Mouse (Mus musculus) MEL-GATA-1-ER (cell line): ENCODE data around the gene Ppp1r18.
"Not testable (repeated sequence)": the region's sequence is repeated elsewhere in the genome, so short reads cannot be mapped to it uniquely, and the experiment has no call there.

Experiments used
- DNase-seq: peaks from one replicate; pipeline ENCODE4 v3.0.0-alpha.2; 2012; ENCODE audit warnings: low read depth; ENCODE audit errors: extremely low read depth

The Ppp1r18 gene

DNA sequence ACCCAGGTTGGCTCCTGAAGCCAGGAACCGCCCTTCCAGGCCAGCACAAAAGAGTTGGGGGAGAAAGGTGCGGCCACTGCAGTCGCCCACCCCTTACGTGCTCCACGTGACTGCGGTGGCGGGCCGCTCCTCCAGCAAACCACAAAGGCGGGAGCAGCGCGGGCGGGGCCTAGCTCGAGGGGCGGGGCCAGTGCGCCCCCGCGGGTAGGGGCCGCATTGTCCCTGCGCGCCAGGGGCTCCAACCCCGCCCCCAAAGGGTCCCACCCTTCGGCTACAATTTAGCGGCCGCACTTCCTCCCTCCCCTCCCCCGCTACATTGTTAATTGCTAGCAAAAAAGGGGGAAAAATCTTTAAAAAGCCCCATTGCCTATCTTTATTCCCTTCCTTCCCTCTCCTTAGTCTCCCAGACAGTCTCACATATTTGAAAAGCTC is 28.4 kb upstream of the Ppp1r18 start:
- no peak for DNase-seq

DNA sequence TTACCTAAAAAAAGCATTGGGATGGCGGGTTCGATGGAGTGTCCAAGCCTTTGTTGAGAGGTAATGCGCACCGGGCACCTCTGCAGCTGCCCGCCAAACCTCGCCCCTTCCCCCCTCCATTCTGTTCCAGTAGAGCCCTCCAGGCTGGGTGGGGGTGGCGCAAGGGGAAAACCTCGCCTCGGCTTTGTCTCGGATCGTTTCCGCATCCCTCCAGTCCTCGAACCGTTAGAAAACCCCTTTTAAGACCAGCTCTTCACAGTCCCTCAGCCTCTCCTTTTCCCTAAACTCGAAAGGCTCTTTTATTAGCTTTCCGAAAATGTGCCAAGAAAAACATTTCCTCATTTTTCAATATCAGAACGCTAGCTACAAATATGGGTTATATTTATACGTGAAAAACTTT is 27.9 kb upstream of the Ppp1r18 start:
- no peak for DNase-seq

DNA sequence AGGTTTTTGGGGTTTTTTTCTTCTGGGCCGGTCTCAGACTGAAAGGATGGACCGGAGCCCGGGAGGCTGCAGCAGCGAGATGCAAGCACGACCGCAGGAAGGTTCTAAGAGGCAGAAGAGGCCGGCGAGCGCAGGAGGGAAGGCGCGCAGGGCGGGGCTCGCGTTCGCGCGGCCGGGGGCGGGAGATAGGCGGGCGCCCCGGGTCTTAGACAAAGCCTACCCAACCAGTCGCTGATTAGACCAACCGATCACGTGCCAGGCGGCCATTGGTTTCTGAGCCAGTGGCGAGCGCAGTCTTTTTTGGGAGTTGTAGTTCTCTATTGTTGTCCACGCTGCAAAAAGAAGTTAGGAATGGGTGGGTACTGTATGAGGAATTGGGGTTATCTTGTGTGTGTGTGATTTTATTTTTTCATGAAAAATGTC is 27.3 kb upstream of the Ppp1r18 start, which contains the start of gene Tubb5:
Gene Tubb5, minus strand, starts transcription at position 185 of the 423 bp plus-strand sequence.
- peak; percentile 98 for DNase-seq

DNA sequence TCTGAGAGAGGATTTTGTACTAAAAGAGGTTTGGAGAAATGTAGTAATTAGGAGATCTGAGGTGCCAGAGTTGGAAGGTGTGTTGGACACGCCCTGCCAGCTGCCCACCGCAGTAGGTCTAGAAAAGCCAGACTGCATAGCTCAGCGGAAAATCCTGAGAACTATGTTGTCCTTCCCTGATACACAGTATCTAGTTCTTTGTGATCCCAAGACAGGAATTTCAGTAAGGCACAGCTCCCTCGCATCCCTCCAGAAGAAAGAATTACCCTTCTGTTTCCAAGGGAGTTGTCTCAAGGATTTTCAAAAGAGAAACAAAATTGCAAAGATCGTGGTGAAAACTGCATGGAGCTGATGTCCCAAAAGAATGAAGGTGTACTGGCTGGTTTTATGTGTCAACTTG is 26.8 kb upstream of the Ppp1r18 start:
- no peak for DNase-seq

DNA sequence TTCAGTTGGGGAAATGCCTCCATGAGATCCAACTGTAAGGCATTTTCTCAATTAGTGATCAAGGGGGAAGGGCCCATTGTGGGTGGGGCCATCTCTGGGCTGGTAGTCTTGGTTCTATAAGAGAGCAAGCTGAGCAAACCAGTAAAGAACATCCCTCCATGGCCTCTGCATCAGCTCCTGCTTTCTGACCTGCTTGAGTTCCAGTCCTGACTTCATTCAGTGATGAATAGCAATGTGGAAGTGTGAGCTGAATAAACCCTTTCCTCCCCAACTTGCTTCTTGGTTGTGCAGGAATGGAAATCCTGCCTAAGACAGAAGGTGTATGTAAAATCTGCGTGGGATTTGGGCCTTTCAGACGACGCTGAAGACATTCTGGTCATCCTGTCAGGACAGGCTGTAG is 26.4 kb upstream of the Ppp1r18 start:
- DNase-seq = not testable (repeated sequence)

DNA sequence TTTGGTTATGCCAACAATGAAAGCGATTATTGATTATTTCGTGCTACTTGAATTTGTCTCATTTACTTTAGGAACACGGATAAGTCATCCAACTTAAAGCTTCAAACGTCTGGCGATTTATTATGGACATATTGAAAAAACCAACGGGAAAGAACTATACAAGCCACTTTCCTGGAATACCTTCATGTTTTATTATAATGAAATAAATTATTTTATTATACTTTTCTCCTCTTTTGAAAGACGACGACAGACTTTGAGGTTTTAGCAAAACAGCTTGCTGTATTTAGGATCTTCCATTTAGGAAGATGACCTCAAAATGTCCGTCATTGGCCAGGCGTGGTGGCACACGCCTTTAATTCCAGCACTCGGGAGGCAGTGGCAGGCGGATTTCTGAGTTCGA is 24.8 kb upstream of the Ppp1r18 start:
- DNase-seq = no peak

DNA sequence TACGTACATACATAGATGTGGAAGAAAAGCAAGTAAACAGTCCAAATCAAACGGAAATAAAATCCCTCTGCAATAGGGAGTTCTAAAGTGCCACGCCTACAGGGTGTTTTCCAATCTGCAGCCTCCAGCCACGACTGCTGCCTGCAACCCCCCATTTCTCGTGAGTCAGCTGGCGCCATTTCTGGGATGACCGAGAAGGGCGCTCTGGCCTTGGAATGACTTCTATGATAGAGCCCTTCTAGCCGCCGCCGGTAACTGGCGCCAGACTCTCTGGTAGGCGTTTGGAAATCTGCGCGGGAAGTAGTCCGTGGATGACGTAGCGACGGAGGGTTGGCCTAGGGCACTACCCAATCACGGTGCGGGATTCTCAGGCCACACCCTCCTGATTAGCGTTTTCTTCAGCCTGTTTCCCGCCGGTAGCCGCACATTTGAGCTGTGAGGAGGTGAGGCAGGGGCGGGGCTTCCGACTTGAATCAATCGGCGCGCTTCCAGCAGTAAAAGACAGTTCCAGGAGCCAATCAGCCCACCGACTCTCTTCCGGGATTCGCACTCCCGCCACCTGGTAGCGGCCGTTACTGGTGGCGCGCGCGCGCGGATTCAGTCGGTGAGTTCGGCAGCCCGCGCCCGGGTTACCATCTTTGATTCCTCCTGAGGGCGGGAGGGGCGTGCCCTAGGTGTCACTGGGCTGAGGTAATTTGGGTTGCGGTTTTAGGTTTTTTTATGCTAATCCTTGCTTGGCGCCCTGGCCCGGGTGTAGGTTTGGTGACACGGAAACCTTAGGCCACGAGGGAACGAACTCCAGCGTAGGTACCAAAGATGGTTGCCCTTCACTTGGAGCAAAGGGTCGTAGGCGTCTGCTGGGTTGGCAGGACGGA is 24.1 kb upstream of the Ppp1r18 start, which contains the start of gene Mdc1:
Gene Mdc1, plus strand, starts transcription at position 440 of the 875 bp plus-strand sequence.
- peak; percentile 99 for DNase-seq

DNA sequence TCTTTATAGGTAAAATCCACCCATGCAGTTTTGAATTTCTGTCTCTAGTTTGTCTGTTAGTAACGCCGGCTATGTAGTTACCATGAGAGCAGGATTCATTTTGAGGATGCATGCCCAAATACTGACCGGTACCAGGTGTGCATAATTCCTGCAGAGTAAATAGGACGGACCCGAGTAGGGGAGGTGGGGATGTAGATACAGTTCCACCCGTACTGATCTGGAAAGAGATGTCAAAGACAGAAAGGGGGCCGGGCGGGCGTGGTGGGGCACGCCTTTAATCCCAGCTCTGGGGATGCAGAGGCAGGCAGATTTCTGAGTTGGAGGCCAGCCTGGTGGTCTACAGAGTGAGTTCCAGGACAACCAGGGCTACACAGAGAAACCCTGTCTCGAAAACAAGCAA is 23.4 kb upstream of the Ppp1r18 start:
- DNase-seq = no peak

DNA sequence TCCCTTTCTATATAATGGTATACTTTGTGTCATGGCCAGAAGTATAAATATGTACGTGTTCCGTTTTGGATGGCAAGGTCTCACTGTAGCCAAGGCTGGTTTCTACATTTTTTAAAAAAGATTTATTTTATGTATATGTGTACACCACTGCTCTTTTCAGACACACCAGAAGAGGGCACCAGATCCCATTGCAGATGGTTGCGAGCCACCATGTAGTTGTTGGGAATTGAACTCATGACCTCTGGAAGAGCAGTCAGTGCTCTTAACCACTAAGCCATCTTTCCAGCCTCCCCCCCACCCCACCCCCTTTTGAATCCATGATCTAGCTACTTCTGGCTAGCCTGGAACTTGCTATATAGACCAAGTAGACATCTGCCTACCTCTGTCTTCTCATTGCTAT is 21.9 kb upstream of the Ppp1r18 start:
- no peak for DNase-seq

DNA sequence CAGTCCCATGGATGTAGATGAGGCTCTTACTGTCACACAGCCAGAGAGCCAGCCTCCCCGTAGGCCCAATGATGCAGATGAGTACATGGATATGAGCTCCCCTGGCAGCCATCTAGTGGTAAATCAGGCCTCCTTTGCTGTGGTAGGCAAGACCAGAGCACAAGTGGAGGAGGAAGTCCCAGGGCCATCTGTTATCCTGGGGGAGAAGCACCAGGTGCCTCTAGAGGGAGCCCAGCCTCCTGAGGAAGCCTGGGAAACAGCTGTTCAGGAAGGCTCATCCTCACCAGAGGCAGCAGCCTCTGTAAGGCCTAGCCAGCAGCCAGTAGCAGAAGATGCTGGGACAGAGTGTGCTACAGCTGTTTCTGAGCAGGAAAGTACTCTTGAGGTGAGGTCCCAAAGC is 17.3 kb upstream of the Ppp1r18 start:
- DNase-seq = no peak

DNA sequence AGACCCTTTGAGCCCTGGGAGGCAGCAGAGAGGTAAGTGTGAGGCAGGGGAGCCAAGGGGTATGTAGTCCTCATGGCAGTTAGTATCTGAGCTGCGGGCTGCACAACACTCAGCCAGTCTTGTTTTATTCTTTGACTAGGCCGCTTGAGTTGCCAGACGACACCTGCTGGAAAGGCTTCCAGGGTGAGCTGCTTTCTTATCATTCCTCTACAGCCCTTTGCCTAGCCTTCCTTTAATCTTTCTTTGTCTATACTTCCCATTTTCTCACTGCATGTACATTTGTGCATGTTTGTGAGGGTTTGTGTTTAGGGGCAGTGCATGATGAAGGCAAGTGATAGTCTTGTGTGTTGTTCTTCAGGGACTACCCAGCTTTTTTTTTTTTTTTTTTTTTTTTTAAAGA is 14.4 kb upstream of the Ppp1r18 start:
- DNase-seq = peak; percentile 94

DNA sequence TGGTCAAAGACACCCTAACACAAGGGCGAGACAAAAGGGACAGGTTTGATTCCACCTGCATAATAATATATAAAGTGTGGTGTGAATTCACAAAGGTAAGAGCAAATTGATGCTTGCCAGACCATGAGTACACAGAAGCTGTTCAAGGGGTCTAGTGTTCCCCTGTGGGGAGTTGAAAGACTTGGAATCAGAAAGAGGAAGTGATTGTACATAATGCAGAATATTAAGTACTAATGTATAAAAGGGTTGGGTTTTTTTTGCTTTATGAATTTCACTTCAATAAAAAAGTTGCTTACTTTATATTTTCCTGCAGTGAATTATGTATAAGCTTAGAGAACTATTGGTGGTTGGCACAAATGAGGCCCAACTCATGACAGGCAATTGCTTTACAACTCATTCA is 6.0 kb upstream of the Ppp1r18 start:
- DNase-seq = no peak

DNA sequence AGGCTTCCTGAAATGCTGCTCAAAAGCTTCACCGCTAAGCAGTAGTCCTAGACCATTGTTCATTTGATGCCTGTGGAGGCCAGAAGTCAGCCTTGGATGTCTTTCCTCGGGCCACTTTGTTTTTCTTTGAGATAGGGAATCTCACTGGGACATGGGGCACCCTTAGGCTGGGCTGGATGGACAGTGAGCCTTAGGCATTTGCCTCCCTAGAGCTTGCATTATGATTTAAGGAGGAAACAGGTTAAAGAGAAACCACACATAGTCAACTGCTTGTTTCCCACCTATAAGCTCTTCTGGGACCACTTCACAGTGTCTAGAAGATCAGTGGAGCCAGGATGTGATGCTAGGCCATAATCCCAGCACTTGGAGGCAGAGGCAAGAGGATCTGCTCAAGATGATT is 5.6 kb upstream of the Ppp1r18 start:
- DNase-seq = no peak

DNA sequence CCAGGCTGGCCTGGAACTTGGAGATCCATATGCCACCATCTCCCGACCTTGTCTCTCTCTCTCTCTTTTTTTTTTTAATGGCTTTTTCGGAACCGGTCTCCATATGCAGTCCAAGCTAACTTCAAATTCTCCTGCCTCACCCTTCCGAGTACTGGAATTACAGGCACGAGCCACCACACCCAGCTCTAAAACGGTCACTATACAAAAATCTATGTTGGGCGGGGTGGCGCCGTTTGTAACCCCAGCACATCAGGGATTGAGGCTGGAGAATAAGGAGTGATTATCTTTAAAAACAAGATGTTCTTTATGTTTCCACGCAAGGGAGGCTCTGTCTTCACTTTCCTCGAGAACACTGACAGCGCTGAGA is 4.6 kb upstream of the Ppp1r18 start:
- DNase-seq = no peak

DNA sequence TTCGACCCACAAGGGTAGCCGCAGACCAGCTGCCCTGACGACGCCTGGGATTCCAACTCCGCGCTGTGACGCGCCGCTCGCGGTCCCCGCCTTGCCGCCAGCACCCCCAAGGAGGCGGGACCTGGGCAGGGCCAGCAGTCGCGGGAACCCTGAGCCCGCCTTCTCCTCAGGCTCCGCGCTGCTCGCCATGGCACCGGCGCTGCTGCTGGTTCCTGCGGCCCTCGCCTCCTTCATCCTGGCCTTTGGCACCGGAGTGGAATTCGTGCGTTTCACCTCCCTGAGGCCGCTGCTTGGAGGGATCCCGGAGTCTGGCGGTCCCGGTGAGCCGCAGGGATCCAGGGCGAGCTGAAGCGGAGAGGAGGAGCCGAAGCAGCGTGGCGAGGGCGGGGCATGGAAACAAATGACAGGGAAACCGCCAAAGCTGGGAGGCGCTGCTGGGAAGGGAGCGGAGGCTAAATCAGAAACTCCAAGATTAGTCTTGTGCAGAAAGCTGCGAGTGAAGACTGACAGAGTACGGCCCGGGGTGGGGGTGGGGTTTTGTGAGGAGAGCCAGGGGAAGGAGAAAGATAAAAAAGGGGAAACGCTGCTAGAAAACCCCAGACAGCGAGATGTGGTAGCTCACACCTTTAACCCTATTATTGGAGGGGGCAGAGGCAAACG is 4.1 kb upstream of the Ppp1r18 start, which contains the start of gene Nrm:
Gene Nrm, plus strand, starts transcription at position 121 of the 660 bp plus-strand sequence.
- peak; percentile 85 for DNase-seq

DNA sequence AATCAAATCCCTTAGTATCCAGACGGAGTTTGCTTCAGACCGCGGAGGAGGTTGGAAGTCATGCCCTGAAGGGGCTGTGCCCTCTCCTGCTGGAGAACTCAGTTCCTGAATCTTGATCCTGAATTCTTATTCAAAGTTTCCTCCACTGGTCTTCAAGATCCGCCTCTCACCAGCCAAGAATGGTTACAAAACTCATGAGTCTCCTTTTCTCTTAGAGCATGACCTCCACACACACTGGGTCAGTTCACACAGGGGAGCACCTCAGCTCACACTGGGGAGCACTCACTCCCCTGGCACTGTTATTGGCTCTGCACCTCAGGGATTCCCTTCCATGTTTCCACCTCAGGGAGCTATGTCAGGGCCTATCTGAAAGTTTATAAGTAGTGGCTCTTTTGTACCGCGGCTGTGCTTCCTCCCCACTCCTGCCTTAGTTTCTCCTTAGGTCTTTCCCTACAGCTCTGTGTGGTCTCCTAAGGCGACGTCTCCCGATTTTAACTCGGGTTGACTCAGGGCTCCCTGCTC is 500 bp upstream of the Ppp1r18 start:
- no peak for DNase-seq

DNA sequence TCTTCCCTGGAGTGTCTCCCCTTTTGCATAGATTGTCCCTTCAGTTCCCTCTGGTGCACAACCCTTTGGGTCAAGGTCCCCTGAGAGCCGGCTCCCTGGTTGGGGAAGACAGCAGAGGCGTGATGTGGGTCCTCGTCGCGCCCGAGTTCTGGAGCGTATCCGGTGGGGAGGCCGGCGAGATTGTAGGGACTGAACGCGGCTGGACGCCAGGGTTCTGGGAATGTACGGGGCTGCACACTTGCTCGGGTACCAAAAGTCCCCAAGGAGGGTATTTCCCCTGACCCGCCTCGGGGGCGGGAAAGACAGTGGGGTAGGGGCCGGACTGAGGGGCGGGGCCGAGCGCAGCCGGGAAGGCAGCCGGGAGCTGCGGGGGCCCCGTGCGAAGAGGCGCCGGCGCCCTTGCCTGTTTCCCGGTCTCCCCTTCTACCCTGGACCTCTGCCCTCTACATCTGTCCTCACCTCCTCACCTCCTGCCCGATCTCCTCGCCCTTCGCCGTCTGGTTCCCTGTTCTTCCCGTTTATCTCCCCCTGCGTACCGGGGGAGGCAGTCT is 963 bp downstream of the Ppp1r18 start:
- no peak for DNase-seq

DNA sequence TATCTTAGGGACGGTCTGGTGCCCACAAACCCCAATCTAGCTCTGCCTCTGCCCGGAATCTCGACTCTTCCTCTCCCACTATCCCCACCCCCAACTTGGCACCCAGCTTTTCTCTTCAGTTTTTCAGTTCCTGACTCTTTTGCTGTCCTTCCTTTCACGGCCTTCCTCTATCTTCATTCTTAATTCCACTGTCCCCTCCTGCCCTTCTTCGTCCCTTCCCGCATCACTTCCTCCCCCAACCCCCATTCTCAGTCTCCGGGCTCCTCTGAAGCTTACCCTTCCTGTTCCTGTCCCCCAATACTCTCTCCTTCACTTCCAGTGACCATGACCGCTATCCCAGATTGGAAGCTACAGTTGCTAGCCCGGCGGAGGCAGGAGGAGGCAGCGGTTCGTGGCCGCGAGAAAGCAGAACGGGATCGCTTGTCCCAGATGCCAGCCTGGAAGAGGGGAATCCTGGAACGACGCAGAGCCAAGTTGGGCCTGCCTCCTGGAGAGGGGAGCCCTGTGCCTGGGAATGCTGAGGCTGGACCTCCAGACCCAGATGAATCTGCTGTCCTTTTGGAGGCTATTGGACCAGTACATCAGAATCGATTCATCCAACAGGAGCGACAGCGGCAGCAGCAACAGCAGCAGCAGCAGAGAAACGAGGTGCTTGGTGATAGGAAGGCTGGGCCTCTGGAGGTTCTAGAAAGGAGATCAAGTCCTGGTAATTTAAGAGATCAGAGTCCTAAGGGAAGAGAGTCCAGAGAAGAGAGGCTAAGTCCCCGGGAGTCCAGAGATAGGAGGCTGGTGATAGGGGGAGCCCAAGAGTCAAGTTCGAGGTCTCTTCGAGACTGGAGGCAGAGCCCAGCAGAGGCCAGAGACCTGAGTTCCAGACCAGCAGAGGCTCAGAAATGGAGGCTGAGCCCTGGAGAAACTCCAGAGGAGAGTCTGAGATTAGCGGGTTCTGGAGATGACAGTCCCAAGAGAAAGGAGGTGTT is 1.8 kb downstream of the Ppp1r18 start:
- no peak for DNase-seq

DNA sequence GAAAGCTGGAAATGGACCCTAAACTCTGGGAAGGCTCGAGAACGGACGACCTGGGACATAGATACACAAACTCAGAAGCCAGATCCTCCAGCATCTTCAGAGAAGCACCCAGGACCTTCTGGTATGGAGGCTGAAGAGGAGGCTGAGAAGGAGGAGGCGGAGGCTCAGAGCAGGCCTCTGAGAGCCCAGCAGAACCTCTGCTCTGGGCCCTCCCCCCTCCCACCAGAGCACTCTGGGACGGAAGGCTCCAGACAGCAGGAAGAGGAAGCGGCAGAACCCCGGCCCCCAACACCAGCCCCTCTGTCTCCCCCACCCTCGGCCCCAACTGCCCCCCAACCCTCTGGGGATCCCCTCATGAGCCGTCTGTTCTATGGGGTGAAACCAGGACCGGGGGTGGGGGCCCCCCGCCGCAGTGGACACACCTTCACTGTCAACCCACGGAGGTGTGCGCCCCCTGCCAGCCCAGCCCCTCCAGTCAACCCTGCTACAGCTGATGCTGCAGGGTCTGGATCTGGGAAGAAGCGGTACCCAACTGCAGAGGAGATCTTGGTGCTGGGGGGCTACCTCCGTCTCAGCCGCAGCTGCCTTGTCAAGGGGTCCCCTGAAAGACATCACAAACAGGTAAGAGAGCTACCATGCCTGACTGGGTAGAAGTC is 2.9 kb downstream of the Ppp1r18 start:
- DNase-seq = no peak

DNA sequence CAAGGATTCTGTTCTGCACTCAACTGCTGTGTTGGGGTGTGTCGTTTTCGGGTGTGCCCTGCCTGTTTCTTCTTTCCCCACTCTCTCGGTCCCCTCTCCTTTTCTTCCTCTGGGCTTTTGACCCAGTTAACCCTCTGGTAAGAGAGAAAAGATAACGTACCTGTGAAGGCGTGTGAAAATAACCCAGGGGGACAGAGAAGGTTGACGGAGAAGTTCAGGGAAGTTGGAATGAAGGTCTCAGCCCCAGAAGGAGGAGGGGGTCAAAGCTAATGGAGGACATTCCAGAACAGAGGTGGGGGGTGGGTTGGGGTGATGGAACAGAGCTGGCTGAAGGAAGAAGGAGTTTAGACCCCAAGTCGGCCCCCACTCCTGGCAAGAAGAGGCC is 3.6 kb downstream of the Ppp1r18 start:
- DNase-seq = no peak
